Mouse (Mus musculus) inflammation-experienced regulatory T-cells, adult 6 months (primary cell): ENCODE measurements around the gene Gm43638. TPM values are rescaled to one million over a fixed set of nuclear protein-coding genes. Genes with fewer than 3 reads are reported as not detected.
"Not testable (repeated sequence)": the region's sequence is repeated elsewhere in the genome, so short reads cannot be mapped to it uniquely, and the experiment has no call there.

Experiments used
- ATAC-seq: one replicate; pipeline ENCODE4 v1.8.0; 2017
- polyA plus RNA-seq, 3 experiments: library from polyadenylated mRNA; unstranded; fragments of 100-300 nt; shearing (Covaris generic); gene quantifications; one replicate each; pipeline ENCODE4 v1.2.1; 2017

Gm43638 gene
- polyA plus RNA-seq, result not detected

DNA sequence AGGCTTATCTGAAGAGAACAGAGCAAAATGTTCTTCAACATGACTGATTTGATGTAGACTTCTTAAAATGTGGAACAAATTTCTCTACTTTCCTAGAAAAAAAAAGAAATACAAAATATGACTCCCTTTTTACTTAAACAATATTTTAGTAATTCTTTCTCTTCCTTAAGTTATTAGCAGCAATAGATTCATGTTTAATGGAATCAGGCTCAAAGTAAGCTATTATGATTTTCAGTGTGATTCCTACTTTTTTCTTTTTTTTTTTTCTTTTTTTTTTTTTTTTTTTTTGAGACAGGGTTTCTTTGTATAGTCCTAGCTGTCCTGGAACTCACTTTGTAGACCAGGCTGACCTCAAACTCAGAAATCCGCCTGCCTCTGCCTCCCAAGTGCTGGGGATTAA is at the start of gene Gm43638:
TSS of gene Gm43638 (minus strand) at position 101 of the 400 bp plus-strand sequence.
- ATAC-seq, result not testable (repeated sequence)

DNA sequence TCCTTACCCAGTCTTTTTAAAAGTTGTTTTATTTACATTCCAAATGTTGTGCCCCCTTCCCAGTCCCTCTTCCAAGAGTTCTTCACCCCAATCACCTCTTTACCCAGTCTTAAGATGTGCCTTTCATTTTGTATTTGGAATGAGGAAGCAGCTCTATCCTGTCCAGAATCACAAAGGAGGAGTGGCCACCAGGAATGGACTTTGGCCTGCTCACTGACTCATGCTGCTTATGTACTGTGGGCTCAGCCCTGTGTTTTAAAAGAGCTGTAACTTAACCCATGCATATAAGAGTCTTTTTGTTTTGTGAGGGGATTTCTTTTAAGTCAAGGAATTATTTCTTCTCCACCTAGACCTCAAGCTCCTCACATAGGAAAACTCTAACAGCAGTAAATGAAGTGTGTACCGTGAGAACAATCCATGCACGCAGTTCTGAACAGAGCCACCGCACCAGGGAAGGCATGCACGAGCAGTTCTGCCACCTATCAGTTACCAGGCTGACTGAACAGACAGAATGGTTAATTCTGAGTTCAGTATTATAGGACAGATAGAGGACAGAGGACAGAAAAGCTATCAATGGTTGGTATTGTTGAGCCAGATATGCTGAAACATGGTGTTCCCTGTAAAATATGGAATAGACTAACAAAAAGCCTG is 49.5 kb upstream of the Gm43638 start:
- ATAC-seq, result no peak

DNA sequence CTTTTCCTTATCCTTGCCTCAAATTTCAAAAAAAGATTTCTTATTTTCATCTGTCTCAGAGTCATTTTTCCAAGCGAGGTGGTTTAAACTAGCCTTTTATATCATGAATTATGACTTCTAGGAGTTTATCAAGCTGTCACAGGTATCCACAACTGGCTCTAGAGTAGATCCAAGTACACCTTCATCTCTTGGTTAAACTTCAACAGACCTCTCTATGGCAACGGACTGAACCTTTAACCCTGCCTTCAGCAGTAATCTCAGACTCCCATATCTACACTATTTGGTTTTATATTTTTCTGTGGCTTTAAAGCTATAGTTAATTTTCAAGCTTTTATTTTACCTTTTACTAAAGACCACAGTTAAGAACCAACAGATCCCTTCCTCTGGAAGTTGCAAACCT is 45.7 kb upstream of the Gm43638 start:
- no peak for ATAC-seq

DNA sequence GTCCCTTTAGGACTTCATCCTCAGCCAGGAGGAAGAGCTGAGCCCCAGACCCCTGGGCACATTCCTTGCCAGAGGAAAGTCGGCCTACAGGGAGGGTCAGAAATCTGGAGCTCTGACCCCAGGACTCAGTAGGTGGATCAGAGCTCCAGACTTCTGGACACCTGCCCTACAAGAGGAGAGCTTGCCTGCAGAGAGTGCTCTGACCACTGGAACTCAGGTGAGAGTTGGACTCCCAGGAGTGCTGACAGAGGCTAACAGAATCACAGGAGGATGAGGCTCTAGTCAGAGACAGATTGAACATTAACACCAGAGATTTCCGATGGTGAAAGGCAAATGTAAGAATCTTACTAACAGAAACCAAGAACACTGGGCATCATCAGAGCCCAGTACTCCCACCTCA is 37.0 kb upstream of the Gm43638 start:
- not testable (repeated sequence) for ATAC-seq

DNA sequence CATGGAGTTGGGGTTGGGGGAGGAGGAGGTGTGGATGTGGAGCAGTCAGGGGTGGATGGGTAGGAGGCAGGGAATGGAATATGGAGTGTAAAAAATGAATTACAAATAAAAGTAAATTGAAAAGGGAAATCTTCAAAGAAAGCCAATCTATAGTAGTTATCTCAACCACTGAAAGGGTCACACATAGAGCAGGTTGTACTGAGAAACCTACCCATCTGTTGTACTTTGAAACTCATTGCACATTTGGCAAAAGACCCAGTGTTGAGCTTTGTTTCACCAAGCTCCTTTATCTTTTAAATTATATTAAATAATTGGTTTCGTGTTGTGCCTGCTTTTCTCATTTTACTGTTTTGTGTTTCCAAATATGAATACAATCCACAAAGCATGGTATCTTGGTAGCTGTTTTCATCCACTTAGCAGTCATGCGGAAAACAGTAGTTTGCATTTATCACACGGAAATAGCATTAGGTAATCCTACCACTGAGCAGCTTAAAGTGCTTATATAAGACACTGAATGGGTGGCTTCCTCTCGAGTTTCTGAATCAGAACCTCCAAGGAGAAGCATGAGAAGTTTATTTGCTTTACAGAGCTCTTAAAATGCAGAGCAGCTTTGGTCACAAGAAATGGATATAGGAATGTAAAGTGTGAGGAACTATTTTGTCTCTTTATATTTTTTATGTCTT is 19.3 kb upstream of the Gm43638 start:
- no peak for ATAC-seq

DNA sequence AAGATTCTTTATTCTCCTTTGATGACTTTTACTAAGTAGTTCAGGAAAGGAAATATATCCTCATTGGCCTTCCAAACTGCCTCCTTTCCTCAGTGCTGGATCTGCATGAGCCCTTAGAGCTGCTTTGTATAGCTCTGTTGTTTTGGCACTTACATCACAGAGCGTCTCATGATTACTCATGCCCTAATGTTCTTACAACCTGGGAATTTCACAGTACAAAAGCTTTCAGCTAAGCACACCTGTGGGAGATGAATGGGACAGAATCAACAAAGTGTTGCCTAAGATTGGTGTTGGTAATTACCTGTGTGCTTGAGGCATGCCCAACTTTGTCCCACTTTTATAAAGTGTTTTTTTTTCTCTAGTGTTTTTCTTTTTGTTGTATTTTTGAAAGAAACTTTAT is 16.1 kb upstream of the Gm43638 start:
- no peak for ATAC-seq

DNA sequence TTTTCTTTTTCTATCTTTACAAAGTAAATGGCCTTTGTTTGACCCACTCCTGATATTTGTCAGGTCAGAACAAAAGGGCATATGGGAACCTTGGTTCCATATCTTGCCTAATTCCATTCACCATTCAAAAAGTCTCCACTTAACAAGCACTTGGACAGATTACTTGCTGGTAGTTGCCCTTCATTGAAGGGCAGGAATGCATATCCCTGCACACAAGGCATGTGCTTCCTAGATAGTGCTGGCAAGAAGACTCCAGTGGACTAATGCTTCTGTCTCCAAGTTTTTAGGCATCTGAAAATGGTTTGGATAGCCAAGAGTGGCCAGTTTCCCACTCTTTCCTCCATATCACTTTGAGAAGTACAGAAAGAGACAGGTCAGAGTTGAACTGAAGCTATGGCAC is 12.7 kb upstream of the Gm43638 start:
- ATAC-seq, result no peak

DNA sequence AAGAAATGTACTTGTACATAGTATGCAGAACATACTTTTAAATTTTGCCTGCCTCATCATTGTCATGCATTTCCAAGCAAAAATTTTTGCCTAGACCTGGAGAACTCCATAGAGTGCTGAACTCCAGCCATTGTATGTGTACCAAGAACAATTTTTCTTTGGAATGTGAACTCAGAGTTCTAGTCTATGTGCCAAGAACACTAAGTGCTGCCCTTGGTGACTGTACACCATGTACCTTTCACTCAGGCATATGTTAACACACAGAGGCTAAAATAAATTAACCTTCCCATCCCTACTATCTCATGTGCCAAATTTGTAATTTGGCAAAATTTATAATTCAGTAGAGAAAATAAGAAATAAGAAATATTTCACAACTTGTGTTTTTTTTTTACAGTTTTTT is 12.3 kb upstream of the Gm43638 start:
- no peak for ATAC-seq

DNA sequence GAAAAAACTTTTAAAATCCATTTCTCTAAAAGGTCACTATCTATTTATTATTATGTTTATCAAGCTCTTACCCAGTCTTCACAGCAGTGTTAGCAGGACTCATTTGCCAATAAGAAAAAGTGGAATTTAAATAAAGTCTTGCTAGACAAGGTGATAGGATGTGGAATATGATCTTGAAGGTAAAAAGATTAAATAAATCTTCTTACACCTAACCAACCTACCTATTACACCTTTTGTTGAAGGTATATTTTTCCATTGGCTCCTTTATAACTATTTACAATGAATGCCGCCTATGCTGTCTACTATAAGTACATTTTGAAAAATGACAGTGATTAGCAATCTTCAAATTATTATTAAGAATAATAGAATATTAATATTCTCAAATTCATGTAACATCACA is 4.2 kb upstream of the Gm43638 start, which contains the start of gene Ugt2a1:
TSS of gene Ugt2a1 (minus strand) at position 101 of the 400 bp plus-strand sequence.
- ATAC-seq, result no peak

DNA sequence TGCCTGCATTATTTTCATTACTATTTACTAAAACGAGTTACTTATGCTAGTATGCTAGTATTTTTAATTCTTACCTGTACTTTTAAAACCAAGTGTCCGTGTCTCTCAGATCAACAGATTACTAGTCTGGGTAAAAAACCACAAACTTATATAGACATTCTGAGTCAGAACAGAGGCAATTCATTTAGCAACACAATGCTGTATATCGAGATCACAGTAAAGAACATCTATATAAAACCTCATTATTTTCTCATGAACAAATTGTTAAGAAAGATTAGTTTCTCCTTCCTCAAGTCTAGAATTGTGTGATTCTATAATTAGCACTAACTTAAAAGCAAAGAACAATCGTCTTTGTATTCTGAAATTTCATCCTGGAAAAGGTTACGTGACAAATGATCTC is 4.4 kb downstream of the Gm43638 start, which contains the start of gene Ugt2a2:
TSS of gene Ugt2a2 (minus strand) at position 101 of the 400 bp plus-strand sequence.
- ATAC-seq, result no peak

DNA sequence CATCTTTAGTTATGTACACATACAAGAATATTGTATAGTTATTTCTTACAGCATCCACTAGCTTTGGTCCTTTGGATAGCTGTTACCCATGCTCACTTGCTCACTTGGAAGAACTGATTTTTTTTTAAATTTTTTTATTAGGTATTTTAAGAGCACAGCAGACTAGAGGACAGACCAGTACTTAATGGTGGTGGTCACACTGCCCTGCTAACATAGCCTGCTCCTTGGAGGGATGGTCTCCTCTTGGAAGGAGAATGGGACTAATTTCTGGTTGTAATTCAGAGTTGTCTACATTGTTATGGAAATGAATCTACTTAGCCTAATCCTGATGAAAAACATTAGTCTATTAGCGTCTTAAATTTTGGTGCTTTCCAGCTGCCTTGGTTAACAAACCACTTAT is 27.8 kb downstream of the Gm43638 start:
- ATAC-seq, result no peak

DNA sequence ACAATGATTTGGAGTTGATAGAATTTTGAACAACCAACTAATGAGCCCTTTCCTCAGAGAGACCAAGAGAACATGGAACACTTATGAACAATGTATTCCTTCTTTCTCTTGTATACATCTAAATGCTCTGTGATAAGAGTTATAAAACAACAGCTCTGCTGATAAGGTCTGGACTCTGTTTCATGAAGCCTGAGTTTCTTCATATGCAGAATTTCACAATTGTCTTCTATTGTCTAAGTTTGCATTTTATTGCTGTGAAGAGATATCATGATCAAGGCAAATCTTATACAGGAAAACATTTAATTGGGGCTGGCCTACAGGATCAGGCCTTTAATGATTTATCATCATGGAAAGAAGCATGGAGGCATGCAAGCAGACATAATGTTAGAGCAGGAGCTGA is 28.9 kb downstream of the Gm43638 start:
- no peak for ATAC-seq

DNA sequence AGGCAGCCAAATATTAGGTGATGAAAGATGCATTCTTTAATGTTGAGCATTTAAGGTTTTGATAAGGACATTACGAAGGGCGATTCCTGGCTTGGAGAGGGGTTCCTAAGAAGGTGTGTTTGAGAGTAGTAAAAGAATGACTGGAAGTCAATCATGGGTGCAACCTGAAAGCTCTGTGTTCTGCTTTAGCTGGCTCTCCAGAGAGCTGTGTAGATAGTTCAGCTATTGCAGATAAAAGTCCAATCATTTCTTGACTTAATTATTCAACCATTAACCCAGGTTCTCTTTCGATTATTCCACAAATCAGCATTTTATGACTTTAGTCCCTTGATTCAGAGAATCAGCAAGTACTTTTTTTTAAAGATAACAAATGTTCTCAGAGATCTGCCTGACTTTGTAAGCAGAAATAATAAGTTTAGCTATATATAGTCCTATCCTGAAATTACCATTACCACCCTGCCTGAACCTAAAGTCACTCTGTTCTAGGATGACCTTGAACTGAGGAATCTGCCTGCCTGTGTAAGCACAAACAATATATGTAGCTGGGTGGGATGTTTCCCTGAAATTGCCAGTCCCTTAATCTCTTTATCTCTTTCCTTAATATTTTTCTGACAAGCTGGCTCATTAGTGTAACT is 30.3 kb downstream of the Gm43638 start:
- ATAC-seq, result no peak

DNA sequence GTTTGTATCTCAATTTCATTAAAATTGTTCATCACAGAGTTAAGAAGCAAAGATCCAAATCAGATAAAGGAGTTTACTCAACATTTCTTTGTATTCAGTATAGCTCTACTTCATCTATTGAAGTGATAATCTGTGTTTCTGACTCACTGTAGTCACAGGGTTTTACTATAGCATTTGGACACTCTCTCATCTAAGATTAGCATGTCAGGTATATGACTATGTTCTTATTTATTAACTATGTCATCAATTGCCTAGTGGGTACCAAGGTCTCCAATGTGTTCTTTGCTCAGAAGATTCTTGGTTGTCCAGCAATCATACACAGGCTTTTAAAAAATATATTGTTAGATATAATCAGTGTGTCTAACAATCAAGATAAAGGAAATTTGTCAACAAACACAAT is 31.1 kb downstream of the Gm43638 start:
- no peak for ATAC-seq

DNA sequence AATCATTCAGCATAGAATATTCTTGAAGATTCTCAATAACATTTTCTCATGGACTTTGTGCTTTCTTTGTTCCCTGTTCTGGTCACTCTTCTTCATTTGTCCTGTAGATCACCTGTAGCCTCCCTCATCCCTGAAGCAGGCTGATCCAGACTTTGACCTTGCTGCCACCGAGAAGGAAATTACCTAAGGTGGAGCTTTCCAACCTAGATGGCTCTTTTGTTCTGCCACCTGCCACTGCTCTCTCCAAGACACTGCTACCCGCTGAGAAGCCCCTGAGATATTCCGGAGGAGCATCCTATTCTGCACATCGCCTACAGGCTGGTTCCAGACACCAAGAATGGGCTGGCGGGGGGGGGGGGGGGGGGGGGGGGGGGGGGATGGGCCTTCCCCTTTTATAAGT is 34.1 kb downstream of the Gm43638 start:
- ATAC-seq, result not testable (repeated sequence)

DNA sequence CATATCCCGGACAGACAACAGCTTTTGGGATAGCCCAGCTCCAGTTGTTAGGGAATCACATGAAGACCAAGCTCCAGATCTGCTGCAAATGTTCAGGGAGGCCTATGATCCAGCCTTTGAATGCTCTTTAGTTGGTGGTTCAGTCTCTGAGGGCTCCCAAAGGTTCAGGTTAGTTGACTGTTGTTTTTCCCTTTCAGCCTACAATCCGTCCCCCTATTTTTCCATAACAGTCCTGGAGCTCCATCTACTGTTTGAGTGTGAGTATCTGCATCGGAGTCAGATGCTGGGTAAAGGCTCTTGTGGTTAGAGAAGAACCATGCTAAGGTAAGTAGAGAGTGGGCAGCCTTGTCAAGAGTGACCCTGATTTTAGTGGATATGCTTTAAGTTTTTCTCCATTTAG is 50.3 kb downstream of the Gm43638 start:
- no peak for ATAC-seq

DNA sequence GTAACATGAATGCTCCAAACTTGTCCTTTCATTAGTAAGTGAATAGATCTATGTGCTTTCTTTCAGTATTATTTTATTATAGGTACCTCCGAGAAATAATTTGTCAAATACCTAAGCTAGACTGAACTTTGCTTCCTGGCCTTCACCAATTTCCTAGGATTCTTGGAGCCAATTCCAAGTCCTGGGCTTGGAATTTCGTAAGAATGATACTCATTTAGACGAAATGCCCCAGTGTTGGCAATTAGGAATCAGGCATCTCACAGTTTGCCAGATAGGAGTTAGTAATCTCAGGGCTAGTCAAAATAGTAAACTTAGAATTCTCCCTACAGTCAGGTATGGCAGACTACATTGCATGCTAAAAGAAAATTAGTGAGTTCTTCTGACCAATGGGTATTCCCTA is 60.9 kb downstream of the Gm43638 start:
- no peak for ATAC-seq

DNA sequence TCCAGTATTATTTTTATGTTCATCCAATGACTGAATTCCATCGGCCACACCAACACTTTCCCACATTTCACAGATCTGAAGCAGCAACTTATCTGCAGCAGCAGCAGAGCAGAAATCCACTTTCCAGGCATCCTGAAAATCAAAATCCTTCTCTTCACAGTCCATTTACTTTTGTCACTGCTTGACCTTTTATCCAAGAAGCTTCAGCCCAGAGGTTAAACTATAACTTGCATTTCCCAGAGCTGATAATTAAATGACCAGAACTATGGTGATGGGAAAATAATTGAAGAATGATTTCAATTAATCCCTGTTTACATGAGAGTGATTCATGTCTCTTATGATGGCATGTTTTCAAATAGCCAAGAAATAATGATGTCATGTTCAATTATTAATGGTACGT is 62.6 kb downstream of the Gm43638 start, which contains the start of gene Ugt2b38:
TSS of gene Ugt2b38 (minus strand) at position 163 of the 400 bp plus-strand sequence.
- not testable (repeated sequence) for ATAC-seq

Other genes with a start within 250 kb of the Gm43638 start
- not detected for gene Ugt2b37, start 232.0 kb downstream of the Gm43638 start, polyA plus RNA-seq
- not detected for gene Ugt2a3, start 149.6 kb downstream of the Gm43638 start, polyA plus RNA-seq
- gene Ugt2b38, start 62.6 kb downstream of the Gm43638 start, polyA plus RNA-seq, result not detected
- gene Ugt2a2, start 4.5 kb downstream of the Gm43638 start, polyA plus RNA-seq, result not detected
- gene Ugt2a1, start 4.1 kb upstream of the Gm43638 start, polyA plus RNA-seq, result not detected
- gene Sult1b1, start 51.4 kb upstream of the Gm43638 start, polyA plus RNA-seq, result not detected
- gene Sult1d1, start 82.2 kb upstream of the Gm43638 start, polyA plus RNA-seq, result under 1 TPM in 1 of 3 experiments, not detected in 2; 0.19 TPM
- not detected for gene Sult1e1, start 104.8 kb upstream of the Gm43638 start, polyA plus RNA-seq
- gene Csn1s1, start 179.4 kb upstream of the Gm43638 start, polyA plus RNA-seq, result not detected
- gene Csn2, start 212.8 kb upstream of the Gm43638 start, polyA plus RNA-seq, result not detected